Mouse (Mus musculus) myocyte (in vitro differentiated cells): Measurements from ENCODE around the gene Cacna1d.

ENCODE experiments used
- MAX ChIP-seq: IDR thresholded peaks from one replicate; pipeline ENCODE4 v1.6.1; 2011; ENCODE audit warnings: low read depth, mild to moderate bottlenecking, control low read depth
- POLR2AphosphoS2 ChIP-seq: IDR thresholded peaks from one replicate; pipeline ENCODE4 v1.6.1; 2011; ENCODE audit warnings: low read depth, control low read depth; ENCODE audit not compliant: insufficient read length

DNA sequence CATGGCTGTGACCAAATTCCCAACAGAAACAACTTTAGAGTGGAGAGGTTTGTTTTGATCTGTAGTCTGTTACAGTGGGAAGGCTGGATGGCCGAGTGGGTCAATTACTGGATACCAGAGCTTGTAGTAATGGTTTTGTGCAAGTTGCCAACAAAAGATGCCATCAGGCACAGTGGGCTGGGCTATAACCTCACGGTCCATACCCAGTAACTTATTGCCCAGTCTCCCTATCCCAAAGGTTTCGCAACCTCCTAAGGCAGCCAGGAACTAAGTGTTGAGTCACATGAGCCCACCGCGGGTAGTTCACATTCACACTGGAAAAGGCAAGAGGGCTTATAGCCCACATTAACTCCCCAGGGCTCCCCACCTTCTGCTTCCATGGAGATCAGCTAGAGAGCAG is 474.6 kb downstream of the Cacna1d start:
- TF ChIP-seq POLR2AphosphoS2: no peak
- no peak for TF ChIP-seq MAX
